Mouse (Mus musculus): ENCODE results near the gene Gm614.

- TF ChIP-seq CTCF (conservative IDR thresholded peaks at IDR 0.05; ENCODE audit: insufficient read depth, insufficient read length, low read depth, low read length) (no peak), POLR2A (IDR thresholded peaks at IDR 0.05; ENCODE audit: low read depth, low read length) (peak; percentile 2)
Observed at GRCm38 (mm10) chrX:101221834-101222795, 41.7 kb downstream of the Gm614 start, which contains the start of gene Snx12.

Data from kidney, adult 2 months (tissue).